Mouse (Mus musculus) left cerebral cortex, postnatal 4 days (tissue): ENCODE measurements around the gene Zan. TPM values are rescaled to one million over a fixed set of nuclear protein-coding genes. Genes with fewer than 3 reads are reported as not detected.
A peak's percentile ranks its signal among the peaks of the same experiment; 100 is the strongest.
"Not testable (repeated sequence)": the region's sequence is repeated elsewhere in the genome, so short reads cannot be mapped to it uniquely, and the experiment has no call there.

Experiments
- DNase-seq: peaks from one replicate; pipeline ENCODE4 v3.0.0-alpha.2; 2022
- intact Hi-C: fragments of 180-260 bp; cut with DNase I; formaldehyde crosslinking; loops from one replicate; pipeline ENCODE4 v1.15.1; 2025
- total RNA-seq, 2 experiments: library from RNA; stranded (reverse); gene quantifications; 2 replicates each; pipeline ENCODE4 v1.2.3; 2021

Gene Zan
- total RNA-seq, 2 experiments from 2014 or later: 0.30 to 0.74 TPM

GRCm38 (mm10) chr5:137501709-137502666 lies 25.1 kb upstream of the Zan start, which contains the start of gene Pop7:
Pop7 (minus strand) TSS chr5:137502518.
- DNase-seq: peak; percentile 100
- intact Hi-C loops: loop anchor here (2.0 kb wide), 1 partner anchor 163 kb away; no protein-coding TSS in a partner anchor

- intact Hi-C loops: loop anchor here (2.0 kb wide), 1 partner anchor 161 kb away; no protein-coding TSS in a partner anchor
- no peak for DNase-seq
Observed at GRCm38 (mm10) chr5:137500186-137500585, 23.3 kb upstream of the Zan start.

DNA sequence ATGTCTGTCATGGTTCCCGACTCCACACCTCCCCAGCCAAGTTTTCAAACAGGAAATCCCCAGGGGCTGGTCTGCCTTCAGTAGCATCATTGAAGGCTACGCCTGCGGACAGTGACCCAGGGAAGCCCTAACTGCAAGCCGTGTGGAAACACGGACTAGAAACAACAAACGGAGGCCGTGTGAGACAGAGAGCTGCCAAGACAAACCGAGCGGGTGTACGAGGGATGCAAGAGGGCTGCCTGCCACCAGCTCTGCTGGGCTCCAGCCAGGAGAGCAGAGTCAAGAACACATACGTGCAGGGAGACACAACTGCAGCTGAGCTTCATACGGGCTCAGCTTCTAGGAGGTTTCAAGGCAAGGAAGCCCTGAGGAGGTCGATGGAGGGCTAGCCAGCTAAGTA lies 17.0 kb upstream of the Zan start:
- peak; percentile 17 for DNase-seq

DNA sequence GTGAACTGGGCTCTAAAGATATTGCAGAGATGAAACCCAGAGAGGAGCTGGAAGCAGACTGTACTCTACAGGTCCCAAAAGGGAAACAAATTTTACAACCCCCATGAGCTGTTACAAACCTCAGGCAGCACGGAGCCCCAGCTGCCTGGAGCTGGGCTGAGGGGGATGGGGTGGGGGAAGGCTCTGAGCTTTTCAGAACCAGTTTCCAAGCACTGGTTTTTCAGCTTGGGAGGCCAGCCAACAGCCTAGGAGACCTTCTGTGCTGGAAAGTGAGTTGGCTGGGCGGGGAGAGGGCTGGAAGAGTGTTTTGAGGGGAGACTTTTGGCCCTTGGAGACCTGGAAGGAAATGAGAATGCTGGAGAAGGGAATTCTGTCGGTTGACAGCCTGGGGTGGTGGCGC lies 14.7 kb upstream of the Zan start:
- peak; percentile 71 for DNase-seq
- intact Hi-C loops: no loop called here

More for the DNA sequence above, 17.0 kb upstream of the Zan start:
- intact Hi-C loops: no loop called here

- DNase-seq: no peak
- intact Hi-C loops: no loop called here
Observed at GRCm38 (mm10) chr5:137487616-137488015, 10.8 kb upstream of the Zan start.

GRCm38 (mm10) chr5:137485851-137486155 lies 8.9 kb upstream of the Zan start:
- DNase-seq: no peak
- intact Hi-C loops: no loop called here

DNA sequence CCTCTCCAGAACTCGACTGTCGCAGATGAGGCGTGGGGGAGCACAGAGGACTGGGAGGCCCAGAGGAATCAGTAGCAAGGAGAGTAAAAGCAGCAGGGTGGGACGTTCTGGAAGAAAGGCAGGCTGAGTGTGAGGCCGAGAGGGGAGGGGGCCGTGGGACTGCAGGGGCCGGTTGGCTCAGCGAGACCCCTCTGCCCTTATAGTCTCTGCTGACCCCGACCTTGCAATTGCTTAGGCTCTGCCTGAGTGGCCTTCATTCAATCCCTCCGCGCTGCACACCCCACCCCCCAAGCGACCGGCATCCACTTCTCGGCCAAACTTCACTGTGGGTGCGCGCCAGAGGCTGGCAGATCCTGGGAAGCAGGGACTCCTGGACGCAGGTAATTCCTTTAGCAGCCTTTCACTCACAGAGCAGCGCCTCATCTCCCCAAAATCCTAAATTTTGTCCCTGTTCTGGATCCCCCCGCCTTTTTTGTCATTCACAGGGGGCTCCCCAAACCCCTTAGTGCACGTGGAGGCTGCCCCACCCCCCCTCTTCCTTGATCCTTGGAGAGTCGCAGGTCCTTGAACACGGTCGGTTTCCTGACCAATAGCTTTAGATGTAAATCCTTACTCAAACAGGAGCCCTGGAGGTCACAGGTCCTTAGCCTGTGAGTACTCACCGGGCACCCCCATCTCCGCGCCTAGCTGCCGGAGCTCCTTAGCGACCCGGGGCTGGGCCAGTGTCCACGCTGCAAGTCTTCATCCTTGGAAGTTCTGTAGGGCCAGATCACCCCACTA lies 8.4 kb upstream of the Zan start:
- DNase-seq: no peak
- intact Hi-C loops: no loop called here

DNA sequence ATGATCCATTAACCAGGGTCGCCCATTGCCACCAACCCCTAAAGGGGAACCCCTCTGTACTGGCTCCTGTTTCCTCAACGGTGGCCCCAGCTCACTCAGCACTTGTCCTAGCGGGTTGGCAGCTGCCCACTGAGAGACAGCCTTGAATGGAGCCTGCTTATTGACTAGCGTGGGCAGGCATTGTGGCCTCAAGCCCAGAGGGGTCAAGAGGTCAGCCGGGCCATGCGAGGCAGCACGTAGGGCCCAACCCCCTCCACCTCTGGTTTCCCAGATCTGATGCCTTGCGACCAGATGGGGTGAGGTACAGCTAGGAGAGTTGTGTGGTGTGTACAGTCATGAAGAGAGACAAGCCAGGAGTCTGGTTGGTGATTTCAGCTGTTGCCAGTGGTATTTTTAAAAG lies 5.0 kb upstream of the Zan start:
- DNase-seq: peak; percentile 26
- intact Hi-C loops: no loop called here

DNA sequence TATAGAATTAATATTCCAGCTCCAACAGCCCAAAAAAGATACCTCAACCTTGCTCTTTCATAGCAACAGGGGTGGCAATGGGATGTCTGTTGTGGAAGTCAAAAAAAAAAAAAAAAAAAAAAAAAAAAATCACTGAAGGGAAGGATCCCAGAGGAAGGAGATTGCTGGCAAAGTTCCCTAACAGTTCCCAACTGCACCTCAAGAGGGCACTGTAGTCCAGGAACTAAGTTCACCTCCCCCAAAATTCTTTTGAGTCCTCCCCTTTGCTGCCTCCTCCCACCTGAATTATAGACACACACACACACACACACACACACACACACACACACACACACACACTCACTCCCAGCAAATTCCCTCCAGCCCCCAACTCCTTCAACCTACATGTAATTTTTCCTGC lies 4.3 kb upstream of the Zan start:
- intact Hi-C loops: no loop called here
- DNase-seq: peak; percentile 76

DNA sequence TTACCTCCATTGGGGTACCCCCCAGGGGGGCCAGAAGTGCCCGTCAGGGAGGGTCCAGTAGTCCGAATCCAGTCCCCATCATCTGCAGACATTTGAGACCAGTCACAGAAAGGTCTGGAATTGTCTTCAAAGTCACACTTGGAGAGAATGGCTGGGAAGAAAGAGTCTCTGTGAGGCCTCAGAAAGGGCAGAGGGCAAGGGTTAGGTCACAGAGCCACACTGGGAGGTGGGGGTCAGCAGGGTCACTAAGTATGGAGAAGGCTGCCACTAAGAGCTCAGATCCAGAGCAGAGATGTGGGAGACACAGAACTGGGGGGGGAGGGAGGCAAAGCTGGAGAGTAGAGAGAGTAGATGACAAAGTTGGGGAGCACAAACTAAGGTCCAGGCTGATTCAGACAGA lies 2.5 kb downstream of the Zan start:
- DNase-seq: no peak
- intact Hi-C loops: no loop called here

DNA sequence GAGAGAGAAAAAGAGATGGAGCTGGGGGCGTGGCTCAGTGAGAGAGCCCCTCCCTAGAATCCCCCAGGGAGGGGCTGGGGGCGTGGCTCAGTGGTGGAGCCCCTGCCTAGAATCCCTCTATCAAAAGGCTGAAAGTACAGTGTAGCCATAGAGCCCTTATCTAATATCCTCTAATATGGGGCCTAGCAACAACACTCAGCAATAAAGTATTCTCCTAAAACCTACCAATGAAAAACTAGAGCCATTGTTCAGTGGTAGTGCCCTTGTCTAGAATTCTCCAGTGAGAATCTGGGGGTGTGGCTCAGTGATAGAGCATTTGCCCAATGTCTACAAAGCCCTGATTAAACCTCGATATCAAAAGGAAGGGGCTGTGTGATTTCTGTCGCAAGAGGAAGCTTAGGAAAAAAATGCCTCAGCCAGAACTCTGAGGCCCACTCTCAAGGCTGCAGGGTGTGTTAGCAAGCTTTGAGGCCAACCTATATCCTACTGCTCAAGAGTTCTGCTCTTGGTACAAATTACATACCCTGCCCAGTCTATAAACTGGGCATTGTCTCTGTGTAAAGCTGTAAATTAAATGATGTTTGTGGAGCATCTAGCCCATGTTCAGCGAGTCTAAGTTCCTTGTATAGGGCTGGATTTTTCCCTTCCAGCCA lies 4.5 kb downstream of the Zan start:
- no peak for DNase-seq
- intact Hi-C loops: no loop called here

GRCm38 (mm10) chr5:137466946-137467345 lies 9.9 kb downstream of the Zan start:
- intact Hi-C loops: no loop called here

GRCm38 (mm10) chr5:137465049-137465448 lies 11.8 kb downstream of the Zan start:
- DNase-seq: no peak
- intact Hi-C loops: no loop called here

More at GRCm38 (mm10) chr5:137466946-137467345, 9.9 kb downstream of the Zan start:
- no peak for DNase-seq

- intact Hi-C loops: no loop called here
Observed at GRCm38 (mm10) chr5:137455866-137456591, 20.8 kb downstream of the Zan start.

GRCm38 (mm10) chr5:137455206-137455605 lies 21.7 kb downstream of the Zan start:
- intact Hi-C loops: no loop called here
- DNase-seq: no peak

More at GRCm38 (mm10) chr5:137455866-137456591, 20.8 kb downstream of the Zan start:
- no peak for DNase-seq

- intact Hi-C loops: no loop called here
- DNase-seq: no peak
Observed at GRCm38 (mm10) chr5:137445536-137445935, 31.3 kb downstream of the Zan start.

- intact Hi-C loops: no loop called here
- no peak for DNase-seq
Observed at GRCm38 (mm10) chr5:137440216-137440855, 36.5 kb downstream of the Zan start.

- intact Hi-C loops: no loop called here
- DNase-seq: peak; percentile 75
Observed at GRCm38 (mm10) chr5:137433889-137434288, 43.0 kb downstream of the Zan start.

- intact Hi-C loops, DNase-seq: not testable (repeated sequence)
Observed at GRCm38 (mm10) chr5:137430402-137430801, 46.5 kb downstream of the Zan start.

DNA sequence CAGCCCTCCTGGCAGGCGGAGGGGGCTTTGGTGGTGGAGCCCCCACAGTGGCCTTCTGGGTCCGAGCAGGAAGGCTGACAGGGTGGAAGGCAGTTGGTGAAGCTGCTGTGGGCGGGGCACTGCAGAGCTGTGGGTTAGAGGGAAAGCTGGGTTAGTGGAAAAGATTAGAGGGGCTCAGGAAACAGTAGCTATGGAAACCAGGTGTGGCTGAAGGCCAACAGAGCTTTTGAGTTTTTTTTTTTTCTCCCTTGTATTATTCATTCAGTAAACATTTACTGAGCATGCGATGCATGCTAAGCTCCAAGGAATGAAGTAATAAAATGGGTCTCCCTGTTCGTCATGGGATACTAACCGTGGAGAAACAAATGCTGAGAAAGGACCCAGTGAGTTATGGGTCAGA lies 51.2 kb downstream of the Zan start:
- intact Hi-C loops: no loop called here
- DNase-seq: no peak
